Mouse (Mus musculus): ENCODE measurements around the gene 5031439G07Rik. TPM values are rescaled to one million over a fixed set of nuclear protein-coding genes. Genes with fewer than 3 reads are reported as not detected.
A peak's percentile ranks its signal among the peaks of the same experiment; 100 is the strongest.

5031439G07Rik gene
- polyA plus RNA-seq, 1 experiment from 2014 or later: 6.4 TPM

DNA sequence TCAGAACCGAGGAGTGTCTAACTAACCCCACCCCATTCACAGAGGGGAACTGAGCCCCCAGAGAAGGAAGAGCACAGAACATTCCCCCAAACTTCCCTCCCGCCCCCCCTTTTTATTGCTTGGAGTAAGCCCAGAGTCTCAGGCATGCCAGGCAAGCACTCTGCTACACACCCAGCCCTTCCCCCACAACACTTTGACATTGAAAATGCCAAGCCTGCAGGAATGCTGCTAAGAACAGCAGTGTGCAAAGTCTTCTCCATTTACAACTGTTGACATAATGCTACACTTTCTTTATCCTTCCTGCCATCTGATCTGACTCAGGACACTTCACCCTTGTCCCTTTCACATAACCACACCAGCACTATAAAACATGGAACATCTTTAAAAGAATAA, 24.3 kb upstream of the 5031439G07Rik start:
- no peaks in the 10 kb centered on the region for H3K36me3 ChIP-seq
- H3K9me3 ChIP-seq: no peaks in the 10 kb centered on the region
- 43% methylated on average over 2 of the region's 2 CpGs for WGBS
- 0 out of 2 replicates have a peak overlapping the region, but pooled peaks have one; percentile 8 for H3K4me3 ChIP-seq
- H3K27ac ChIP-seq: peak overlapping the region; percentile 70
- DNase-seq (ENCODE audit: low spot score): no peak
- peaks cover 18% of the 10 kb centered on the region for H3K27me3 ChIP-seq (ENCODE audit: insufficient read depth, poor library complexity, severe bottlenecking)
- peaks cover 44% of the 10 kb centered on the region for H3K4me1 ChIP-seq

- no peaks in the 10 kb centered on the region for H3K36me3 ChIP-seq
- H3K27me3 ChIP-seq (ENCODE audit: insufficient read depth, poor library complexity, severe bottlenecking): peaks cover 13% of the 10 kb centered on the region
- peaks cover 39% of the 10 kb centered on the region for H3K4me1 ChIP-seq
- no peak for DNase-seq (ENCODE audit: low spot score)
- peak overlapping the region; percentile 8; the same call in 1 of the 2 replicates for H3K4me3 ChIP-seq
- no peaks in the 10 kb centered on the region for H3K9me3 ChIP-seq
- WGBS: 25% methylated on average over 19 of the region's 19 CpGs
- peak overlapping the region; percentile 70 for H3K27ac ChIP-seq
Observed at GRCm38 (mm10) chr15:85011895-85012661, 23.7 kb upstream of the 5031439G07Rik start.

DNA sequence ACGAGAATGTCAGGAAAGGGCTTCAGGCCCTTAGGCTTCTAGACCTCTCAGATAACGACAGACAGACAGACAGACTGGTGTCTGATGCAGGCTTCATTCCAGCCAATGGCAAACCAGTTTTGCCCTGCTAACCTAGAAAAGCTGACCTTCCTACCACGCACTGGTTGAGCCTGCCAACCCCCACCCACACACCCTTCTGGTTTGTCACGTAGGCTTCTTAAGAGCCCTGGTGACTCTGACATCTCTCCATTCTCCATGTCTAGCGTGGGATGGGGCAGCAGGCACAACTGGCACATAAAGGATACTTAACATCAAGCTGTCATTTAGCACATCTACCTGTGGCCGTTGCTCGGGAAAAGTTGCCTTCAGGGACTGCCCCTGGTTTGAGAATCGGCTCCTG, 21.3 kb upstream of the 5031439G07Rik start:
- Histone ChIP-seq H3K9me3 (no peaks in the 10 kb centered on the region), H3K4me1 (peaks cover 32% of the 10 kb centered on the region), H3K27ac (no peak overlapping the region), H3K4me3 (no peak overlapping the region), H3K36me3 (no peaks in the 10 kb centered on the region), H3K27me3 (ENCODE audit: insufficient read depth, poor library complexity, severe bottlenecking) (no peaks in the 10 kb centered on the region)
- 58% methylated on average over 8 of the region's 8 CpGs for WGBS
- no peak for DNase-seq (ENCODE audit: low spot score)

GRCm38 (mm10) chr15:85000984-85001982, 12.9 kb upstream of the 5031439G07Rik start:
- Histone ChIP-seq H3K4me3 (no peak overlapping the region), H3K9me3 (no peaks in the 10 kb centered on the region), H3K4me1 (peaks cover 17% of the 10 kb centered on the region), H3K27me3 (ENCODE audit: insufficient read depth, poor library complexity, severe bottlenecking) (peaks cover 35% of the 10 kb centered on the region), H3K36me3 (no peaks in the 10 kb centered on the region), H3K27ac (no peak overlapping the region)
- peak; percentile 86 for DNase-seq (ENCODE audit: low spot score)
- 17% methylated on average over 29 of the region's 29 CpGs for WGBS

DNA sequence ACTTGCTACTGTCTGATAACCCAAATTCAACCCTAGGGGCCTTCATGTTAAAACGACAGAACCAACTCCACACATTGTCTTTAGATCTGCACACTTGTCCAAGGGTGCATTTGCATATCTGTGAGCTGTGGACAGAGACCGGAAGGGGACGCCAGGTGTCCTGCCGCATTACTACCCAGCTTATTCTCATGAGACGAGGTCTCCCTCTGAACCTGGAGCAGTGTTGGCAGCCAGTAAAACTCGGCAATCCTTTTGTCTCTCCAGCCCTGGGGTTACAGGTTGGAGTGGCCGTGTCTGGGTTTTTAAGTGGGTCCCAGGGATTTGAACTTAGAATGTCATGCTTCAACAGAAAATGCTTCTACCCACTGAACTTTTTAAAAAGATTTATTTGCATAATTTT, 11.6 kb upstream of the 5031439G07Rik start:
- Histone ChIP-seq H3K36me3 (no peaks in the 10 kb centered on the region), H3K4me1 (peaks cover 11% of the 10 kb centered on the region; the same call in 1 of the 2 replicates), H3K27me3 (ENCODE audit: insufficient read depth, poor library complexity, severe bottlenecking) (peaks cover 40% of the 10 kb centered on the region), H3K9me3 (no peaks in the 10 kb centered on the region), H3K27ac (no peak overlapping the region), H3K4me3 (no peak overlapping the region)
- WGBS: 69% methylated on average over 7 of the region's 7 CpGs
- no peak for DNase-seq (ENCODE audit: low spot score)

- Histone ChIP-seq H3K27ac (no peak overlapping the region), H3K27me3 (ENCODE audit: insufficient read depth, poor library complexity, severe bottlenecking) (peaks cover 51% of the 10 kb centered on the region), H3K9me3 (no peaks in the 10 kb centered on the region), H3K4me1 (peaks cover 11% of the 10 kb centered on the region; the same call in 1 of the 2 replicates), H3K4me3 (no peak overlapping the region), H3K36me3 (no peaks in the 10 kb centered on the region)
- no peak for DNase-seq (ENCODE audit: low spot score)
- 68% methylated on average over 14 of the region's 14 CpGs for WGBS
Observed at GRCm38 (mm10) chr15:84997768-84998454, 9.6 kb upstream of the 5031439G07Rik start.

DNA sequence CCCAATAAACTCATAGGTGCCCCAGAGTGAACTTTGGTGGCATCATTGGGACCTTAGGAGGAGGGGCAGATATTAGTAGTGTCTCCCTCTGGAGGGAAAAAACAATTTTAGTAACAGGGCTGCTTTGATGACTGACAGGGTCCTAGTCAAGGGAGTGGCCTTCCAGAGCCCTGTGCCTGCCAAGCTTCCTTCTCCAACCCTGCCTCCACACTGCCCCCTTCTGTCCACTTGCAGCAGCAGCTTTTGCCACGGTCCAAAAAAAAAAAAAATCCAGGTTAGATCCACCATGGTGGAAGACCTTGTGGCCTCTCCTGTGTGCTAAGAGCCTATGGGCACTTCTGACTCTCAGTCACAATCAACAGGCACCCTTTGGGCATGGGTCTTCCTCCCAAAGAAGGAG, 7.6 kb upstream of the 5031439G07Rik start:
- peaks cover 40% of the 10 kb centered on the region for H3K27me3 ChIP-seq (ENCODE audit: insufficient read depth, poor library complexity, severe bottlenecking)
- DNase-seq (ENCODE audit: low spot score): no peak
- WGBS: 5% methylated on average over 1 of the region's 1 CpGs

DNA sequence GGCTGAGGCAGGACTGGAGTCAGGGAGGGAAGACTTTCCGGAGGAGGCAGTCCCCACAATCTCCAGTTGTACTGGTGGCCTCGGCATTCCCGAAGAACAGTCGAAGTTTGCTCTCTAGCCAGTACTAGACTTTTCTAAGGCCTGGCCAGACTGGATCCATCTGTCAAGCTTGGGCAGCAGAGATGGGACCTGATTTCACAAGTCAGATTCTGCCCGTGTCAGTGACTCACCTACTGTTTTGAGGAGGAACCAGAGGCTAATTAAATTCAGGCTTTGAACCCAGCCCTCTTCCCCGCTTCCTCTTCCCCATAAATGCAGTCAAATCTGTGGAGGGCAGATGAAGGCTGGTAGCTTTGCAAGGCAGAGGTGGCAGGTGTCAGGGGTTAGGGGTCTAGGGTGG, 6.7 kb upstream of the 5031439G07Rik start:
- H3K9me3 ChIP-seq: no peaks in the 10 kb centered on the region
- H3K4me3 ChIP-seq: no peak overlapping the region
- no peaks in the 10 kb centered on the region for H3K36me3 ChIP-seq
- peaks cover 34% of the 10 kb centered on the region for H3K27me3 ChIP-seq (ENCODE audit: insufficient read depth, poor library complexity, severe bottlenecking)
- peaks cover 5% of the 10 kb centered on the region; the same call in 1 of the 2 replicates for H3K4me1 ChIP-seq
- H3K27ac ChIP-seq: no peak overlapping the region
- DNase-seq (ENCODE audit: low spot score): no peak
- 25% methylated on average over 6 of the region's 6 CpGs for WGBS

More for the DNA sequence above, 7.6 kb upstream of the 5031439G07Rik start:
- no peaks in the 10 kb centered on the region for H3K36me3 ChIP-seq
- H3K4me1 ChIP-seq: peaks cover 5% of the 10 kb centered on the region; the same call in 1 of the 2 replicates
- no peak overlapping the region for H3K4me3 ChIP-seq
- H3K27ac ChIP-seq: no peak overlapping the region
- no peaks in the 10 kb centered on the region for H3K9me3 ChIP-seq

GRCm38 (mm10) chr15:84994498-84994897, 6.1 kb upstream of the 5031439G07Rik start:
- Histone ChIP-seq H3K27ac (no peak overlapping the region), H3K9me3 (no peaks in the 10 kb centered on the region), H3K4me1 (peaks cover 5% of the 10 kb centered on the region; the same call in 1 of the 2 replicates), H3K4me3 (no peak overlapping the region), H3K27me3 (ENCODE audit: insufficient read depth, poor library complexity, severe bottlenecking) (peaks cover 33% of the 10 kb centered on the region), H3K36me3 (no peaks in the 10 kb centered on the region)
- 23% methylated on average over 6 of the region's 6 CpGs for WGBS
- DNase-seq (ENCODE audit: low spot score): no peak

GRCm38 (mm10) chr15:84989771-84990170, 1.4 kb upstream of the 5031439G07Rik start:
- Histone ChIP-seq H3K9me3 (no peaks in the 10 kb centered on the region), H3K36me3 (no peaks in the 10 kb centered on the region), H3K27me3 (ENCODE audit: insufficient read depth, poor library complexity, severe bottlenecking) (peaks cover 9% of the 10 kb centered on the region), H3K27ac (no peak overlapping the region), H3K4me1 (peaks cover 17% of the 10 kb centered on the region), H3K4me3 (no peak overlapping the region)
- DNase-seq (ENCODE audit: low spot score): no peak
- WGBS: 75% methylated on average over 7 of the region's 7 CpGs

GRCm38 (mm10) chr15:84989098-84989497, 747 bp upstream of the 5031439G07Rik start:
- Histone ChIP-seq H3K4me1 (peaks cover 16% of the 10 kb centered on the region), H3K4me3 (no peak overlapping the region), H3K9me3 (no peaks in the 10 kb centered on the region), H3K27me3 (ENCODE audit: insufficient read depth, poor library complexity, severe bottlenecking) (peaks cover 2% of the 10 kb centered on the region; the same call in 1 of the 2 replicates), H3K36me3 (no peaks in the 10 kb centered on the region), H3K27ac (no peak overlapping the region)
- no peak for DNase-seq (ENCODE audit: low spot score)
- WGBS: 68% methylated on average over 3 of the region's 3 CpGs

DNA sequence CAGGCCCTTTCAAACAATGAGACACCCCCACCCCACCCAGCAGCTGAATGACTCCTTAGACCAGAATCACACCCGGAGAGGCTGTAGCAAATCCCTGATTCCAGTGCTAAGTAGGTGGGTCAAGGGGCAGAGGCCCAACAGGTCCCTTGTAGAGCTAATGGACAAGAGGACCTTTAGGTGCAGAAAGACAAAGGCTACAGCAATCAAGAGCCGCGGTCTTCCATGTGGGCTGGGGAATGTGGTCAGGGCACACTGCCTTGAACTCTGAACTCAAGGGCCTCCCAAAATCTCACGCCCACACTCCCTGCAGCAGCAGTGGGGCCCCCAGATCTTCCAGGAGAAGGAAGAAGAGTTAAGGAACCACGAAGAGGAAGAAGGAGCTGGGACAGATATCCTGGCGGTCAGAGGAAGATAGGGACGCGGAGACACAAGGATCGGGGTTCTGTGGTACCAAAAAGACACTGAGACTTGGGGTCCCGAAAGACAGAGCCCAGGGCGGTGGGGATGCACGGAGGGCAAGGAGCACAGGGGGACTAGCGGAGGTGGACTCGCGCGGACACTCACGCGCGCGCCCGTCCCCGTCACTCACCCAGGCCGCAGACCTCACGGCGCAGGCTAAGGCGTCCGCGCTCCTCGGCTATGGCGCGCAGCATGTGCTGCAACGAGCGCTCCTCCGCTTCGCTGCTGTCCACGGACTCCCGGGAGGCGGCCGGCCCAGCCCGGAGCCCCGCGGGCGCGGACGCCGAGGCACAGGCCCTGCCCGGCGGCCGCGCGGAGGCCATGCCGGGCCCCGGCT, 1.1 kb downstream of the 5031439G07Rik start:
- no peaks in the 10 kb centered on the region for H3K9me3 ChIP-seq
- peak overlapping the region; percentile 88 for H3K4me3 ChIP-seq
- H3K36me3 ChIP-seq: no peaks in the 10 kb centered on the region
- no peak for DNase-seq (ENCODE audit: low spot score)
- no peaks in the 10 kb centered on the region for H3K27me3 ChIP-seq (ENCODE audit: insufficient read depth, poor library complexity, severe bottlenecking)
- peak overlapping the region; percentile 87 for H3K27ac ChIP-seq
- under 1% methylated on average over 53 of the region's 53 CpGs for WGBS
- peaks cover 26% of the 10 kb centered on the region for H3K4me1 ChIP-seq

Measured in heart, embryonic 10.5 days (tissue).